Mouse (Mus musculus): ENCODE data around the gene Rab3a. TPM values are rescaled to one million over a fixed set of nuclear protein-coding genes. Genes with fewer than 3 reads are reported as not detected.

The Rab3a gene
- polyA plus RNA-seq, 1 experiment = 26.3 TPM

- H3K4me1 ChIP-seq (ENCODE audit: control insufficient read depth, insufficient read depth, insufficient read length, low read length) = peaks cover 38% of the 10 kb centered on the region
- TF ChIP-seq CTCF (IDR thresholded peaks at IDR 0.05; ENCODE audit: extremely low read depth, insufficient read length, insufficient replicate concordance, low read depth, low read length) (no peak), POLR2A (IDR thresholded peaks at IDR 0.05; ENCODE audit: low read depth, low read length) (no peak)
- 84% methylated on average over 2 of the region's 2 CpGs for WGBS
Measured at GRCm38 (mm10) chr8:70794215-70794614, 39.7 kb downstream of the Rab3a start.

GRCm38 (mm10) chr8:70795370-70795769 is 40.9 kb downstream of the Rab3a start:
- H3K36me3 ChIP-seq (ENCODE audit: control insufficient read depth, insufficient read depth, low read length) = no peaks in the 10 kb centered on the region
- no peak overlapping the region for H3K27ac ChIP-seq (ENCODE audit: insufficient read depth, low read depth, low read length)
- peaks cover 38% of the 10 kb centered on the region for H3K4me1 ChIP-seq (ENCODE audit: control insufficient read depth, insufficient read depth, insufficient read length, low read length)
- WGBS = 97% methylated on average over 2 of the region's 2 CpGs
- no peak for TF ChIP-seq POLR2A (IDR thresholded peaks at IDR 0.05; ENCODE audit: low read depth, low read length)
- no peak for TF ChIP-seq CTCF (IDR thresholded peaks at IDR 0.05; ENCODE audit: extremely low read depth, insufficient read length, insufficient replicate concordance, low read depth, low read length)
- H3K27me3 ChIP-seq (ENCODE audit: control insufficient read depth, insufficient read depth, low read length) = no peaks in the 10 kb centered on the region; the same call in 1 of the 2 replicates
- no peak overlapping the region for H3K4me3 ChIP-seq (ENCODE audit: low read depth, low read length)

More at GRCm38 (mm10) chr8:70794215-70794614, 39.7 kb downstream of the Rab3a start:
- Histone ChIP-seq H3K27me3 (ENCODE audit: control insufficient read depth, insufficient read depth, low read length) (no peaks in the 10 kb centered on the region), H3K4me3 (ENCODE audit: low read depth, low read length) (no peak overlapping the region), H3K36me3 (ENCODE audit: control insufficient read depth, insufficient read depth, low read length) (peaks cover 4% of the 10 kb centered on the region; the same call in 1 of the 2 replicates), H3K27ac (ENCODE audit: insufficient read depth, low read depth, low read length) (no peak overlapping the region)

GRCm38 (mm10) chr8:70796403-70797080 is 42.1 kb downstream of the Rab3a start:
- H3K36me3 ChIP-seq (ENCODE audit: control insufficient read depth, insufficient read depth, low read length) = no peaks in the 10 kb centered on the region
- H3K4me1 ChIP-seq (ENCODE audit: control insufficient read depth, insufficient read depth, insufficient read length, low read length) = peaks cover 28% of the 10 kb centered on the region
- H3K27me3 ChIP-seq (ENCODE audit: control insufficient read depth, insufficient read depth, low read length) = no peaks in the 10 kb centered on the region; the same call in 1 of the 2 replicates
- WGBS = 3% methylated on average over 54 of the region's 54 CpGs
- no peak for TF ChIP-seq CTCF (IDR thresholded peaks at IDR 0.05; ENCODE audit: extremely low read depth, insufficient read length, insufficient replicate concordance, low read depth, low read length)
- TF ChIP-seq POLR2A (IDR thresholded peaks at IDR 0.05; ENCODE audit: low read depth, low read length) = peak; percentile 49; the same call in 1 of the 2 replicates
- H3K4me3 ChIP-seq (ENCODE audit: low read depth, low read length) = peak overlapping the region; percentile 77
- H3K27ac ChIP-seq (ENCODE audit: insufficient read depth, low read depth, low read length) = peak overlapping the region; percentile 34

GRCm38 (mm10) chr8:70797081-70798070 is 42.9 kb downstream of the Rab3a start:
- under 1% methylated on average over 57 of the region's 57 CpGs for WGBS
- Histone ChIP-seq H3K27ac (ENCODE audit: insufficient read depth, low read depth, low read length) (peak overlapping the region; percentile 87), H3K4me1 (ENCODE audit: control insufficient read depth, insufficient read depth, insufficient read length, low read length) (peaks cover 25% of the 10 kb centered on the region), H3K27me3 (ENCODE audit: control insufficient read depth, insufficient read depth, low read length) (no peaks in the 10 kb centered on the region; the same call in 1 of the 2 replicates), H3K36me3 (ENCODE audit: control insufficient read depth, insufficient read depth, low read length) (no peaks in the 10 kb centered on the region), H3K4me3 (ENCODE audit: low read depth, low read length) (peak overlapping the region; percentile 77)
- TF ChIP-seq POLR2A (IDR thresholded peaks at IDR 0.05; ENCODE audit: low read depth, low read length) = 0 out of 2 replicates have a peak, but pooled peaks have one; percentile 10
- no peak for TF ChIP-seq CTCF (IDR thresholded peaks at IDR 0.05; ENCODE audit: extremely low read depth, insufficient read length, insufficient replicate concordance, low read depth, low read length)

- WGBS = 11% methylated on average over 15 of the region's 15 CpGs
- peak overlapping the region; percentile 77 for H3K4me3 ChIP-seq (ENCODE audit: low read depth, low read length)
- no peaks in the 10 kb centered on the region for H3K36me3 ChIP-seq (ENCODE audit: control insufficient read depth, insufficient read depth, low read length)
- H3K4me1 ChIP-seq (ENCODE audit: control insufficient read depth, insufficient read depth, insufficient read length, low read length) = peaks cover 17% of the 10 kb centered on the region
- H3K27ac ChIP-seq (ENCODE audit: insufficient read depth, low read depth, low read length) = peak overlapping the region; percentile 87
- no peaks in the 10 kb centered on the region; the same call in 1 of the 2 replicates for H3K27me3 ChIP-seq (ENCODE audit: control insufficient read depth, insufficient read depth, low read length)
- no peak for TF ChIP-seq POLR2A (IDR thresholded peaks at IDR 0.05; ENCODE audit: low read depth, low read length)
- TF ChIP-seq CTCF (IDR thresholded peaks at IDR 0.05; ENCODE audit: extremely low read depth, insufficient read length, insufficient replicate concordance, low read depth, low read length) = no peak
Measured at GRCm38 (mm10) chr8:70798281-70798680, 43.8 kb downstream of the Rab3a start.

GRCm38 (mm10) chr8:70800648-70801047 is 46.2 kb downstream of the Rab3a start:
- 75% methylated on average over 10 of the region's 10 CpGs for WGBS
- TF ChIP-seq CTCF (IDR thresholded peaks at IDR 0.05; ENCODE audit: extremely low read depth, insufficient read length, insufficient replicate concordance, low read depth, low read length) (no peak), POLR2A (IDR thresholded peaks at IDR 0.05; ENCODE audit: low read depth, low read length) (no peak)
- Histone ChIP-seq H3K36me3 (ENCODE audit: control insufficient read depth, insufficient read depth, low read length) (no peaks in the 10 kb centered on the region), H3K27me3 (ENCODE audit: control insufficient read depth, insufficient read depth, low read length) (peaks cover 12% of the 10 kb centered on the region), H3K4me1 (ENCODE audit: control insufficient read depth, insufficient read depth, insufficient read length, low read length) (peaks cover 27% of the 10 kb centered on the region), H3K27ac (ENCODE audit: insufficient read depth, low read depth, low read length) (no peak overlapping the region), H3K4me3 (ENCODE audit: low read depth, low read length) (no peak overlapping the region)
